Mouse (Mus musculus) midbrain, postnatal 0 days (tissue): Measurements from ENCODE around the gene Mto1. TPM values are rescaled to one million over a fixed set of nuclear protein-coding genes. Genes with fewer than 3 reads are reported as not detected.

Source experiments
- ATAC-seq: fragments of 200-750 bp; cut with Nextera tagmentation; 2 replicates; pipeline ENCODE4 v1.8.0; 2017; ENCODE audit warnings: moderate number of reproducible peaks, mild to moderate bottlenecking, moderate TSS enrichment, moderate library complexity; ENCODE audit not compliant: low FRiP score
- DNase-seq: peaks from one replicate; pipeline ENCODE4 v3.0.0-alpha.2; 2015; ENCODE audit warnings: low spot score
- H3K27ac ChIP-seq: fragments of 300-500 bp; sonication (generic); 2 replicates; pipeline ENCODE4 v1.5.1; 2014; ENCODE audit warnings: low read depth, mild to moderate bottlenecking, low read length, mixed read lengths
- H3K27me3 ChIP-seq: fragments of 300-500 bp; sonication (generic); 2 replicates; pipeline ENCODE4 v1.6.1; 2014; ENCODE audit warnings: low read length, control low read depth, mixed read lengths; ENCODE audit not compliant: insufficient read depth
- H3K36me3 ChIP-seq: fragments of 300-500 bp; sonication (generic); 2 replicates; pipeline ENCODE4 v1.6.1; 2014; ENCODE audit warnings: low read length, control low read depth, mixed read lengths; ENCODE audit not compliant: insufficient read depth
- H3K4me1 ChIP-seq: fragments of 300-500 bp; sonication (generic); 2 replicates; pipeline ENCODE4 v1.6.1; 2014; ENCODE audit warnings: mild to moderate bottlenecking, control low read depth, antibody characterized with exemption, low read length, mixed read lengths; ENCODE audit not compliant: insufficient read depth
- H3K4me2 ChIP-seq: fragments of 300-500 bp; sonication (generic); 2 replicates; pipeline ENCODE4 v1.6.1; 2014; ENCODE audit warnings: low read depth, mild to moderate bottlenecking, low read length, mixed read lengths; ENCODE audit not compliant: poor library complexity, severe bottlenecking
- H3K4me3 ChIP-seq: fragments of 300-500 bp; sonication (generic); 2 replicates; pipeline ENCODE4 v1.5.1; 2014; ENCODE audit warnings: low read depth, mild to moderate bottlenecking, low read length, moderate library complexity
- H3K9ac ChIP-seq: fragments of 300-500 bp; sonication (generic); replicated peaks from 2 replicates; pipeline ENCODE4 v1.6.1; 2014; ENCODE audit warnings: mild to moderate bottlenecking, low read length, moderate library complexity, mixed read lengths; ENCODE audit not compliant: poor library complexity, severe bottlenecking
- H3K9me3 ChIP-seq: fragments of 300-500 bp; sonication (generic); 2 replicates; pipeline ENCODE4 v1.6.1; 2016; ENCODE audit warnings: low read length, control low read depth
- CTCF ChIP-seq: IDR thresholded peaks from 2 replicates; pipeline ENCODE4 v1.5.1; 2016; ENCODE audit warnings: antibody characterized with exemption, mild to moderate bottlenecking
- WGBS: fragments of 180-500 bp; shearing (Covaris S2); extraction: QIAGEN DNeasy Blood & Tissue Kit; methylation state at CpG from one replicate; pipeline ENCODE4 v1.1.7; 2014; 5-methylcytosine and 5-hydroxymethylcytosine counted together
- polyA plus RNA-seq: library from polyadenylated mRNA; unstranded; fragments of >200 nt; fragmentation: Nextera tagmentation; extraction: Ambion mirVana; gene quantifications from 2 replicates; pipeline ENCODE4 v1.2.1, GENCODE M21; 2015
- total RNA-seq: library from RNA; depleted of rRNA; stranded (reverse); fragments of >200 nt; gene quantifications from 2 replicates; pipeline ENCODE4 v1.2.3, GENCODE M21; 2014

Mto1 gene
- total and polyA plus RNA-seq, 2 experiments from 2014 or later: 18.5 to 27.5 TPM

DNA sequence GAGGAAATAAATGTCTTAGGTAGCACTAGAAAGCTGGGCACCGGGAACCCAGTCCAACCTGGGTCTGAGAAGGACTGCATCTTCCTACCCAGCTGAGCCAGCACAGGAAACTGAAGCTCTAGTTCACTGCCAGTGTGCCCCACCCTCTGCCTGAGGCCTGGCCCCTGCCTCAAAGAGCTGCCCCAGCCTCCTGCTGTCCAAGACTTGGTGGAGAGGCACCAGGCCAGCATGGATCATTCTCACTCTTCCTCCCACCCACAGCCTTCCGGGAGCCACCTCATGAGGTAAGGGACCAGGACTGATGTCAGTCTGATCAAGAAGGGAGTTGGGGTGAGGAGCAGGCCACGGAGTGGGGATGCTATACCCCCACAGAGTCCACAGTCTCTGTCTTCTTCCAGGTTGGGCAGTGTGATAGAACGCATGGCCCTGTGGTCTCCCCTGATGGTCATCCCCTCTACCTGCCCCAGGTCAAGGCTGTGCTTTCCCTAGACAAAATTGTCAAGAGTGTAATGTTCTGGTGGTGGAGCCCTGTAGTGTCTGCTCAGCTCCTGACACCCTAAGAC is 19.1 kb upstream of the Mto1 start:
- Histone ChIP-seq H3K4me2 (no peak overlapping the region), H3K4me3 (no peak overlapping the region), H3K27me3 (no peaks in the 10 kb centered on the region), H3K27ac (no peak overlapping the region), H3K36me3 (no peaks in the 10 kb centered on the region), H3K9ac (no peak overlapping the region), H3K9me3 (no peaks in the 10 kb centered on the region), H3K4me1 (no peaks in the 10 kb centered on the region)
- DNase-seq (no peak), ATAC-seq (0 out of 2 replicates have a peak, but pooled peaks have one; percentile 34)
- 83% methylated on average over 4 of the region's 4 CpGs for WGBS
- TF ChIP-seq CTCF: no peak

DNA sequence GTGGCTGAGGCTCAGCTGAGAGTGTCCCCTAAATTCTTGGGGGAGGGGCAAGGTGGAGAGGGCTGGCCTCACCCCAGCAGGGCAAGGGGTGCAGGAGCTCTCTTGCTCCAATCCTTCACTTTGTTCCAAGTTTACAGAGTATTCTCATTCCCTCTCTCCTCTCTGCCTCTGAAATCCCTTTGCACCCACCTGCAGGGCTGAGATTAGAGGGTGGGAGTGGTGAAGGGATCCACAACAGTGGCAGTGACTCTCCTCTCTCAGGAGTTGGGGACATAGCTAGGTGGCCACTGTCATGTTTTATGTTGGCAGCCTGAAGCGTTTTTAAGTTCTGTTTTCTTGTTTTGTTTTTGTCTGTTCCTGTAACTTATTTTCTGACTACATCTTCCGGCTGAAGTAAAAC is 18.5 kb upstream of the Mto1 start:
- H3K27me3 ChIP-seq: no peaks in the 10 kb centered on the region
- H3K36me3 ChIP-seq: no peaks in the 10 kb centered on the region
- WGBS: 61% methylated on average over 2 of the region's 2 CpGs
- no peak for TF ChIP-seq CTCF
- H3K27ac ChIP-seq: no peak overlapping the region
- no peak overlapping the region for H3K4me2 ChIP-seq
- H3K9me3 ChIP-seq: no peaks in the 10 kb centered on the region
- H3K9ac ChIP-seq: no peak overlapping the region
- no peaks in the 10 kb centered on the region for H3K4me1 ChIP-seq
- H3K4me3 ChIP-seq: no peak overlapping the region
- DNase-seq (no peak), ATAC-seq (no peak)

DNA sequence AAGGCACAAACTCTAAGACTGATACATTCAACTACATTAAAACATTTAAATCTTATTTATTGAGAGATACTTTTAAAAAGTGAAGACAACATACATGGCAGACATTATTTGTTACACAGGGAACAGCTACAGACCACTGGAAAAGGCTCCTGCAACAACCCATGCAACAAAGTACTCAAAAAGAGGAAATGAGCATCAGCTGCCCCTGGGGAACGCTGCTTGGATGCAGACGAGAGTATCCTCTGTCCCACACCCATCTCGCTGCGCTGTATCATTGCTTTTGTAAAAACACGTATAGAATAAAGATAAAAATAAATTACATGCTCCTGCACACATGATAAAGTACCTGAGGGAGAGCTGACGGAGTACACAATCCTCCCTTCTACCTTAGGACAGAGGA is 17.5 kb upstream of the Mto1 start:
- no peak overlapping the region for H3K27ac ChIP-seq
- no peaks in the 10 kb centered on the region for H3K4me1 ChIP-seq
- H3K9me3 ChIP-seq: no peaks in the 10 kb centered on the region
- no peak overlapping the region for H3K4me2 ChIP-seq
- no peak overlapping the region for H3K9ac ChIP-seq
- H3K36me3 ChIP-seq: no peaks in the 10 kb centered on the region
- 74% methylated on average over 6 of the region's 6 CpGs for WGBS
- H3K27me3 ChIP-seq: no peaks in the 10 kb centered on the region
- no peak for TF ChIP-seq CTCF
- no peak overlapping the region for H3K4me3 ChIP-seq
- DNase-seq: no peak
- no peak for ATAC-seq

DNA sequence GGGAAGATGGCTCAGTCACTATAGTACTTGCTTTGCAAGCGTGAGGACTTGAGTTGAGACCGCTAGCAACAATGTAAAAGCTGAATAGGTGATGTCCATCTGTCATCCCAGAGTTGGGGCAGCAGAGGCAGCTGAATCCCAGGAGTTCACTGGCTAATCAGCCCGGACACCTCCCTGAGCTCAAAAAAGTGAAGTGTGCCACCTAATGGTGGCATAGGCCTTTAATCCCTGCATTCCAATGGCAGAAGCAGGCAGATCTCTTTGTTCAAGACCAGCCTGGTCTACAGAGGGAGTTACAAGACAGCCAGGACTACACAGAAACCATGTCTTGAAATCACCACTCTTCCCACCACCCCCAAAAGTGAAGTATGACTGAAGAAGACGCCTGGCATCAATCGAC is 15.5 kb upstream of the Mto1 start:
- no peaks in the 10 kb centered on the region for H3K4me1 ChIP-seq
- H3K4me3 ChIP-seq: no peak overlapping the region
- no peaks in the 10 kb centered on the region for H3K36me3 ChIP-seq
- H3K4me2 ChIP-seq: no peak overlapping the region
- ATAC-seq (no peak), DNase-seq (no peak)
- 91% methylated on average over 5 of the region's 5 CpGs for WGBS
- no peaks in the 10 kb centered on the region for H3K27me3 ChIP-seq
- H3K9me3 ChIP-seq: no peaks in the 10 kb centered on the region
- H3K27ac ChIP-seq: no peak overlapping the region
- TF ChIP-seq CTCF: no peak
- no peak overlapping the region for H3K9ac ChIP-seq

DNA sequence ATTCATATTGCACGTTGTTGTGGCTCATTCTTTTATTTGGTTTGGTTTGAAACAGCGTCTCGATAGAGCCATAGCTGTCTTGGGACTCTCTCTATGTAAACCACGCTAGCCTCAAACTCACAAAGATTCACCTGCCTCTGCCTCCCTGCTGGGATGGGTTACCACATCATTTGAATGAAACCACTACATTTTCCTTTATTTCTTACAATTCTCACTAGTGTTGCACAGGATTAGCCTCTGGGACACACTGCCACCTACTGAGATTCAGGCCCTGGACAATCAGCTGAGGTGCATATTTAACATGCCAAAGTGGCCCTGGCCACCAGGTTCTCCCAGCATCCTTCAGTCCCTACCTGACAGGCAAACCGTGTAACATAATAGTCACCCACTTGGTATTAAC is 8.6 kb upstream of the Mto1 start:
- ATAC-seq: no peak
- no peaks in the 10 kb centered on the region for H3K9me3 ChIP-seq
- DNase-seq: no peak
- H3K4me1 ChIP-seq: peaks cover 2% of the 10 kb centered on the region; the same call in 1 of the 2 replicates
- peaks cover 40% of the 10 kb centered on the region for H3K27me3 ChIP-seq
- H3K4me3 ChIP-seq: no peak overlapping the region
- no peak overlapping the region for H3K27ac ChIP-seq
- no peak overlapping the region for H3K4me2 ChIP-seq
- H3K9ac ChIP-seq: no peak overlapping the region
- peak; percentile 25; the same call in 1 of the 2 replicates for TF ChIP-seq CTCF
- no peaks in the 10 kb centered on the region for H3K36me3 ChIP-seq
- 68% methylated on average over 5 of the region's 5 CpGs for WGBS

DNA sequence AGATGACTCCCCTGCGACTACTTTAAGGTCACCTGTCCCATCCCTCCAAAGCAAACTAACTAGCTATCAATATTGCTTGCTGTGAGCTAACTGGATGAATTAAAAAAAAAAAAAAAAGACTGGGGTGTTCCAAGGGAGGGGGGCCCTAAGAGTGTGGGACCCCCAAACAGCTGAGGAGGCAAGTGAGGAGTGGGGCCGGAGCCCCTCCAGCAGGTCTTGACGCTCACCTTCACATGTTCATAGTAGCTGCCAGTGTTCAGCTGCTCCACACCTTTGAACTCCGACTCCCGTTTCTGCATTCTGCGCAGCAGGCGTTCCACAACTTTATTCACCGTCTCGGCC is 5.8 kb upstream of the Mto1 start:
- H3K4me1 ChIP-seq: peaks cover 2% of the 10 kb centered on the region; the same call in 1 of the 2 replicates
- no peak; the same call in 1 of the 2 replicates for ATAC-seq
- no peak overlapping the region for H3K27ac ChIP-seq
- peaks cover 57% of the 10 kb centered on the region for H3K27me3 ChIP-seq
- H3K36me3 ChIP-seq: no peaks in the 10 kb centered on the region
- peak overlapping the region; percentile 40 for H3K4me3 ChIP-seq
- no peak overlapping the region for H3K9ac ChIP-seq
- no peaks in the 10 kb centered on the region for H3K9me3 ChIP-seq
- H3K4me2 ChIP-seq: peak overlapping the region; percentile 56
- 5% methylated on average over 9 of the region's 9 CpGs for WGBS
- no peak for DNase-seq
- TF ChIP-seq CTCF: no peak
